Mouse (Mus musculus): ENCODE data around the gene Cldn10.

- TF ChIP-seq CTCF (IDR thresholded peaks at IDR 0.05) (no peak), EP300 (IDR thresholded peaks at IDR 0.05) (peak; percentile 31; the same call in 1 of the 2 replicates)
These were observed 63.0 kb downstream of the Cldn10 start for GRCm38 (mm10) chr14:118850696-118851035.

Measured in lung, postnatal 0 days (tissue).